Mouse (Mus musculus) thymus, postnatal 0 days (tissue): ENCODE data around the gene Gipc3. TPM values are rescaled to one million over a fixed set of nuclear protein-coding genes. Genes with fewer than 3 reads are reported as not detected.

ENCODE experiments used
- microRNA-seq: library from miRNA; unstranded; fragments of <30 nt; microRNA quantifications from one replicate; pipeline ENCODE4, GENCODE M21; 2016; ENCODE audit warnings: borderline number of aligned reads
- polyA plus RNA-seq: library from polyadenylated mRNA; unstranded; fragments of >200 nt; fragmentation: Nextera tagmentation; extraction: Ambion mirVana; gene quantifications from 2 replicates; pipeline ENCODE4 v1.2.1, GENCODE M21; 2015

Gene Gipc3
- polyA plus RNA-seq, 1 experiment from 2014 or later, result 0.16 TPM

Small RNA genes lying within 50 kb of the gene (microRNA-seq; reads per million reads assigned to microRNA genes)
- not detected for gene Mir6913

Other genes starting within 250 kb of the Gipc3 start
- 0.24 and 0.53 TPM in 2 replicates for gene Creb3l3, start 244.4 kb downstream of the Gipc3 start, polyA plus RNA-seq
- gene Map2k2, start 237.4 kb downstream of the Gipc3 start, polyA plus RNA-seq, result 142 and 150 TPM in 2 replicates
- 34.5 and 44.9 TPM in 2 replicates for gene Zbtb7a, start 208.0 kb downstream of the Gipc3 start, polyA plus RNA-seq
- gene Pias4, start 175.3 kb downstream of the Gipc3 start, polyA plus RNA-seq, result 37.3 and 39.0 TPM in 2 replicates
- 612 and 638 TPM in 2 replicates for gene Eef2, start 166.6 kb downstream of the Gipc3 start, polyA plus RNA-seq
- gene Dapk3, start 160.3 kb downstream of the Gipc3 start, polyA plus RNA-seq, result 47.8 and 54.1 TPM in 2 replicates
- gene 4930442H23Rik, start 159.4 kb downstream of the Gipc3 start, polyA plus RNA-seq, result not detected in 2 replicates
- gene Nmrk2, start 141.2 kb downstream of the Gipc3 start, polyA plus RNA-seq, result 0.08 TPM in 1 of 2 replicates, not detected in the other
- gene Atcay, start 112.4 kb downstream of the Gipc3 start, polyA plus RNA-seq, result 0.62 and 0.70 TPM in 2 replicates
- 0.81 and 1.7 TPM in 2 replicates for gene Zfr2, start 110.1 kb downstream of the Gipc3 start, polyA plus RNA-seq
- 17.7 and 19.3 TPM in 2 replicates for gene Matk, start 90.3 kb downstream of the Gipc3 start, polyA plus RNA-seq
- gene Mrpl54, start 76.3 kb downstream of the Gipc3 start, polyA plus RNA-seq, result 216 and 225 TPM in 2 replicates
- gene Apba3, start 76.3 kb downstream of the Gipc3 start, polyA plus RNA-seq, result 34.8 and 38.7 TPM in 2 replicates
- 7.8 and 9.3 TPM in 2 replicates for gene Tjp3, start 51.7 kb downstream of the Gipc3 start, polyA plus RNA-seq
- gene Pip5k1c, start 50.3 kb downstream of the Gipc3 start, polyA plus RNA-seq, result 36.9 and 38.6 TPM in 2 replicates
- gene Cactin, start 22.2 kb downstream of the Gipc3 start, polyA plus RNA-seq, result 41.3 and 45.8 TPM in 2 replicates
- gene Tbxa2r, start 14.5 kb downstream of the Gipc3 start, polyA plus RNA-seq, result 97.5 and 103 TPM in 2 replicates
- gene Hmg20b, start 7.2 kb upstream of the Gipc3 start, polyA plus RNA-seq, result 88.5 and 100 TPM in 2 replicates
- gene Mfsd12, start 14.2 kb upstream of the Gipc3 start, polyA plus RNA-seq, result 36.3 and 38.1 TPM in 2 replicates
- gene 4930404N11Rik, start 22.6 kb upstream of the Gipc3 start, polyA plus RNA-seq, result 1.7 and 3.0 TPM in 2 replicates
- 87.1 and 96.9 TPM in 2 replicates for gene Fzr1, start 35.2 kb upstream of the Gipc3 start, polyA plus RNA-seq
- gene Dohh, start 41.2 kb upstream of the Gipc3 start, polyA plus RNA-seq, result 71.3 and 78.7 TPM in 2 replicates
- 2.3 TPM in 2 replicates for gene Gm48551, start 41.2 kb upstream of the Gipc3 start, polyA plus RNA-seq
- 0.72 and 1.5 TPM in 2 replicates for gene Gm48552, start 45.7 kb upstream of the Gipc3 start, polyA plus RNA-seq
- gene Smim24, start 49.8 kb upstream of the Gipc3 start, polyA plus RNA-seq, result 12.5 and 14.0 TPM in 2 replicates
- gene Nfic, start 112.4 kb upstream of the Gipc3 start, polyA plus RNA-seq, result 21.5 and 21.9 TPM in 2 replicates
- 0.04 and 0.25 TPM in 2 replicates for gene Celf5, start 139.4 kb upstream of the Gipc3 start, polyA plus RNA-seq
- 39.4 and 45.5 TPM in 2 replicates for gene Ncln, start 153.1 kb upstream of the Gipc3 start, polyA plus RNA-seq
- gene S1pr4, start 156.9 kb upstream of the Gipc3 start, polyA plus RNA-seq, result 22.2 and 25.6 TPM in 2 replicates
- gene Gna15, start 181.0 kb upstream of the Gipc3 start, polyA plus RNA-seq, result 3.5 TPM in 2 replicates
- 28.5 and 30.0 TPM in 2 replicates for gene Gna11, start 201.9 kb upstream of the Gipc3 start, polyA plus RNA-seq
- gene Aes, start 216.2 kb upstream of the Gipc3 start, polyA plus RNA-seq, result 683 and 740 TPM in 2 replicates
- gene Tle2, start 231.3 kb upstream of the Gipc3 start, polyA plus RNA-seq, result 2.4 and 2.9 TPM in 2 replicates